Mouse (Mus musculus): Measurements from ENCODE around the gene Trp53bp2. TPM values are rescaled to one million over a fixed set of nuclear protein-coding genes. Genes with fewer than 3 reads are reported as not detected.

Gene Trp53bp2
- polyA plus RNA-seq, 1 experiment from 2014 or later, result 24.1 TPM

GRCm38 (mm10) chr1:182481138-182481537, 72.2 kb downstream of the Trp53bp2 start:
- H3K4me2 ChIP-seq (ENCODE audit: low read depth, low read length), result no peak overlapping the region
- ATAC-seq (ENCODE audit: low read depth) (no peak), DNase-seq (ENCODE audit: low spot score) (no peak)
- no peak overlapping the region for H3K27ac ChIP-seq (replicated peaks; ENCODE audit: low read depth, low read length)
- no peaks in the 10 kb centered on the region for H3K4me1 ChIP-seq (ENCODE audit: control insufficient read depth, insufficient read depth, low read length)
- no peaks in the 10 kb centered on the region for H3K9me3 ChIP-seq (ENCODE audit: control insufficient read depth, low read length)
- peaks cover 97% of the 10 kb centered on the region for H3K36me3 ChIP-seq (ENCODE audit: control insufficient read depth, insufficient read depth, low read length)
- H3K27me3 ChIP-seq (replicated peaks; ENCODE audit: control insufficient read depth, insufficient read depth, low read length), result no peaks in the 10 kb centered on the region
- H3K4me3 ChIP-seq (ENCODE audit: low read depth, low read length), result no peak overlapping the region
- H3K9ac ChIP-seq (ENCODE audit: low read depth, low read length), result no peak overlapping the region
- WGBS, result 95% methylated on average over 7 of the region's 7 CpGs

GRCm38 (mm10) chr1:182481646-182482295, 72.8 kb downstream of the Trp53bp2 start:
- no peak for DNase-seq (ENCODE audit: low spot score)
- no peak for ATAC-seq (ENCODE audit: low read depth)
- no peak overlapping the region for H3K9ac ChIP-seq (ENCODE audit: low read depth, low read length)
- peaks cover 97% of the 10 kb centered on the region for H3K36me3 ChIP-seq (ENCODE audit: control insufficient read depth, insufficient read depth, low read length)
- H3K4me1 ChIP-seq (ENCODE audit: control insufficient read depth, insufficient read depth, low read length), result no peaks in the 10 kb centered on the region
- H3K27ac ChIP-seq (replicated peaks; ENCODE audit: low read depth, low read length), result no peak overlapping the region
- no peaks in the 10 kb centered on the region for H3K27me3 ChIP-seq (replicated peaks; ENCODE audit: control insufficient read depth, insufficient read depth, low read length)
- H3K4me3 ChIP-seq (ENCODE audit: low read depth, low read length), result no peak overlapping the region
- no peak overlapping the region for H3K4me2 ChIP-seq (ENCODE audit: low read depth, low read length)
- 73% methylated on average over 10 of the region's 10 CpGs for WGBS
- H3K9me3 ChIP-seq (ENCODE audit: control insufficient read depth, low read length), result no peaks in the 10 kb centered on the region

- Histone ChIP-seq H3K36me3 (ENCODE audit: control insufficient read depth, insufficient read depth, low read length) (peaks cover 97% of the 10 kb centered on the region), H3K27me3 (replicated peaks; ENCODE audit: control insufficient read depth, insufficient read depth, low read length) (no peaks in the 10 kb centered on the region), H3K9me3 (ENCODE audit: control insufficient read depth, low read length) (no peaks in the 10 kb centered on the region), H3K4me1 (ENCODE audit: control insufficient read depth, insufficient read depth, low read length) (no peaks in the 10 kb centered on the region), H3K9ac (ENCODE audit: low read depth, low read length) (no peak overlapping the region), H3K4me2 (ENCODE audit: low read depth, low read length) (no peak overlapping the region), H3K27ac (replicated peaks; ENCODE audit: low read depth, low read length) (no peak overlapping the region), H3K4me3 (ENCODE audit: low read depth, low read length) (no peak overlapping the region)
- ATAC-seq (ENCODE audit: low read depth) (no peak), DNase-seq (ENCODE audit: low spot score) (no peak)
- WGBS, result 90% methylated on average over 14 of the region's 14 CpGs
Measured at GRCm38 (mm10) chr1:182482991-182483909, 74.3 kb downstream of the Trp53bp2 start.

GRCm38 (mm10) chr1:182483910-182484274, 74.9 kb downstream of the Trp53bp2 start:
- WGBS, result 84% methylated on average over 12 of the region's 12 CpGs
- peaks cover 97% of the 10 kb centered on the region for H3K36me3 ChIP-seq (ENCODE audit: control insufficient read depth, insufficient read depth, low read length)
- no peak overlapping the region for H3K9ac ChIP-seq (ENCODE audit: low read depth, low read length)
- H3K4me1 ChIP-seq (ENCODE audit: control insufficient read depth, insufficient read depth, low read length), result no peaks in the 10 kb centered on the region
- H3K4me2 ChIP-seq (ENCODE audit: low read depth, low read length), result no peak overlapping the region
- DNase-seq (ENCODE audit: low spot score) (no peak), ATAC-seq (ENCODE audit: low read depth) (no peak)
- H3K4me3 ChIP-seq (ENCODE audit: low read depth, low read length), result no peak overlapping the region
- H3K27me3 ChIP-seq (replicated peaks; ENCODE audit: control insufficient read depth, insufficient read depth, low read length), result no peaks in the 10 kb centered on the region
- no peaks in the 10 kb centered on the region for H3K9me3 ChIP-seq (ENCODE audit: control insufficient read depth, low read length)
- no peak overlapping the region for H3K27ac ChIP-seq (replicated peaks; ENCODE audit: low read depth, low read length)

GRCm38 (mm10) chr1:182488503-182488902, 79.5 kb downstream of the Trp53bp2 start:
- Histone ChIP-seq H3K9ac (ENCODE audit: low read depth, low read length) (no peak overlapping the region), H3K4me1 (ENCODE audit: control insufficient read depth, insufficient read depth, low read length) (0 out of 2 replicates have a peak, but pooled peaks cover 3% of the 10 kb centered on the region), H3K4me3 (ENCODE audit: low read depth, low read length) (no peak overlapping the region), H3K27ac (replicated peaks; ENCODE audit: low read depth, low read length) (no peak overlapping the region), H3K27me3 (replicated peaks; ENCODE audit: control insufficient read depth, insufficient read depth, low read length) (no peaks in the 10 kb centered on the region), H3K36me3 (ENCODE audit: control insufficient read depth, insufficient read depth, low read length) (peaks cover 84% of the 10 kb centered on the region), H3K4me2 (ENCODE audit: low read depth, low read length) (no peak overlapping the region), H3K9me3 (ENCODE audit: control insufficient read depth, low read length) (no peaks in the 10 kb centered on the region)
- WGBS, result 87% methylated on average over 10 of the region's 10 CpGs
- DNase-seq (ENCODE audit: low spot score) (no peak), ATAC-seq (ENCODE audit: low read depth) (no peak)

- ATAC-seq (ENCODE audit: low read depth) (peak; percentile 96), DNase-seq (ENCODE audit: low spot score) (peak; percentile 97)
- H3K4me1 ChIP-seq (ENCODE audit: control insufficient read depth, insufficient read depth, low read length), result 0 out of 2 replicates have a peak, but pooled peaks cover 3% of the 10 kb centered on the region
- peak overlapping the region; percentile 50 for H3K4me2 ChIP-seq (ENCODE audit: low read depth, low read length)
- peak overlapping the region; percentile 45; the same call in 1 of the 2 replicates for H3K27ac ChIP-seq (replicated peaks; ENCODE audit: low read depth, low read length)
- H3K4me3 ChIP-seq (ENCODE audit: low read depth, low read length), result peak overlapping the region; percentile 17
- WGBS, result 11% methylated on average over 21 of the region's 21 CpGs
- H3K9me3 ChIP-seq (ENCODE audit: control insufficient read depth, low read length), result no peaks in the 10 kb centered on the region
- H3K9ac ChIP-seq (ENCODE audit: low read depth, low read length), result no peak overlapping the region
- no peaks in the 10 kb centered on the region for H3K27me3 ChIP-seq (replicated peaks; ENCODE audit: control insufficient read depth, insufficient read depth, low read length)
- peaks cover 76% of the 10 kb centered on the region for H3K36me3 ChIP-seq (ENCODE audit: control insufficient read depth, insufficient read depth, low read length)
Measured at GRCm38 (mm10) chr1:182489803-182490452, 81.0 kb downstream of the Trp53bp2 start.

GRCm38 (mm10) chr1:182490568-182490967, 81.6 kb downstream of the Trp53bp2 start:
- Histone ChIP-seq H3K27me3 (replicated peaks; ENCODE audit: control insufficient read depth, insufficient read depth, low read length) (no peaks in the 10 kb centered on the region), H3K9me3 (ENCODE audit: control insufficient read depth, low read length) (no peaks in the 10 kb centered on the region), H3K36me3 (ENCODE audit: control insufficient read depth, insufficient read depth, low read length) (peaks cover 70% of the 10 kb centered on the region), H3K4me2 (ENCODE audit: low read depth, low read length) (no peak overlapping the region), H3K4me3 (ENCODE audit: low read depth, low read length) (no peak overlapping the region), H3K4me1 (ENCODE audit: control insufficient read depth, insufficient read depth, low read length) (0 out of 2 replicates have a peak, but pooled peaks cover 3% of the 10 kb centered on the region), H3K27ac (replicated peaks; ENCODE audit: low read depth, low read length) (peak overlapping the region; percentile 45; the same call in 1 of the 2 replicates), H3K9ac (ENCODE audit: low read depth, low read length) (no peak overlapping the region)
- WGBS, result 84% methylated on average over 7 of the region's 7 CpGs
- no peak for DNase-seq (ENCODE audit: low spot score)
- ATAC-seq (ENCODE audit: low read depth), result no peak

DNA sequence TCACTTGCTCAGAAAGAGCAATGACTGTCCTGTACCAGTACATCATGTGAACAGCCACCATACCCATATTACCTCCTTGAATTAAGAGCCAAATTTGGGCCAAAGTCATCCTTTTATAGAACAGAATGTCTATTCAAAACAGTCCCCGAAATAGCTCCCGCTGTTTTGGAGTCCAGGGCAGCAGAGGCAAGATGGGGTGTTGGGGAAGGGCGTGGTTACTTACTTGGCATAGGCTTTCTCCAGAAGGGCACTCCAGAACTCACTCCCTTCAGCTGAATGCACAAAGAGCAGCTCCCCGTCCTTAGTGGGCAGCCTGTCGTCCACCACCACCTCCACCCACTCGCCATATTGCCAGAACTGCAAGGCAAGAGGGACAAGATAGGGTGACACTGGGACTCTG, 82.9 kb downstream of the Trp53bp2 start:
- Histone ChIP-seq H3K9me3 (ENCODE audit: control insufficient read depth, low read length) (no peaks in the 10 kb centered on the region), H3K9ac (ENCODE audit: low read depth, low read length) (no peak overlapping the region), H3K27ac (replicated peaks; ENCODE audit: low read depth, low read length) (no peak overlapping the region), H3K36me3 (ENCODE audit: control insufficient read depth, insufficient read depth, low read length) (peaks cover 59% of the 10 kb centered on the region), H3K4me2 (ENCODE audit: low read depth, low read length) (no peak overlapping the region), H3K4me1 (ENCODE audit: control insufficient read depth, insufficient read depth, low read length) (peaks cover 7% of the 10 kb centered on the region; the same call in 1 of the 2 replicates), H3K4me3 (ENCODE audit: low read depth, low read length) (no peak overlapping the region), H3K27me3 (replicated peaks; ENCODE audit: control insufficient read depth, insufficient read depth, low read length) (no peaks in the 10 kb centered on the region)
- WGBS, result 92% methylated on average over 6 of the region's 6 CpGs
- DNase-seq (ENCODE audit: low spot score) (no peak), ATAC-seq (ENCODE audit: low read depth) (no peak)
